Mouse (Mus musculus) CD4-positive, CD25-positive, alpha-beta regulatory T cell, adult 4 months (primary cell): Measurements from ENCODE around the gene Kdm6b. TPM values are rescaled to one million over a fixed set of nuclear protein-coding genes. Genes with fewer than 3 reads are reported as not detected.

ENCODE experiments used
- ATAC-seq: one replicate; pipeline ENCODE4 v1.8.0; 2017
- polyA plus RNA-seq, 2 experiments: library from polyadenylated mRNA; unstranded; fragments of 100-300 nt; shearing (Covaris generic); gene quantifications; one replicate each; pipeline ENCODE4 v1.2.1; 2017

Gene Kdm6b
- polyA plus RNA-seq, 2 experiments from 2014 or later, result 30.7 to 32.6 TPM

DNA sequence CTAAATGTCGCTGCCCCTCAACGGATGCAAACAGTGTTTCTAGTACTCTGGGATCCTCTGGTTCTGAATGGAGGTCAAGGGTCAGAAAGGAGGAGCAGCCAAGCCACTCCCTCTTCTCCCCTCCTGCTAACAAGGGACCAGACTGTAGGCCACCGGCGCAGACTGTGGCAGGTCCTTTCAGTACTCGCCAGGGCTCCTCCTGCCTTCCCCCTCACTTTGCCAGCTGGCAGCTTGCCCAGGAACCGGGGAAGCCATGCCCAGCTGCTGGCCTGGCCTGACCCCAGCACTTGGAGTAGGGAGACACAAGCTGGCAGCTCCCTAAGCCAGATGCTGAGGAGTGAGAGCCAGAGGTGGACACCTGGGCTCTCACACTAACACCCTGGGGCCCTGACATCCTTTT is 48.6 kb downstream of the Kdm6b start:
- no peak for ATAC-seq

DNA sequence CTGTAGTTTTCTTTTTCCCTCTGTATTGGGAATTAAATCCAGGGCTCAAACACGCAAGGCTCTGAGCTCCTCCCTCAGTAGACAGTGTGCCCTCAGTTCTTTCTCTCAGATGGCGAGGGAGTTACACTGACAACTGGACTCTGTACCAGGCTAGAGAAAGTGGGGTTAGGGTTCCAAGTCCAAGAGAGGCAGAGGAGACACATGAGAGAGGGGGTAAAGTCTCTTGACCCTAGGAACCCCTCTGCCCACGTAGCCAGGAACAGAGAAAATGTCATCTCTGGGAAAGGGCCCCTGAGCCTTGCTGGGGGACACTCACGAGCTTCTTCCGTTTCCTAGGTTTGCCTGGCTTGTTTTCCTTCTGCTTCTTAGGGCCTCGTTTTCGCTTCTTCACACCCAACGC is 49.1 kb downstream of the Kdm6b start:
- no peak for ATAC-seq

DNA sequence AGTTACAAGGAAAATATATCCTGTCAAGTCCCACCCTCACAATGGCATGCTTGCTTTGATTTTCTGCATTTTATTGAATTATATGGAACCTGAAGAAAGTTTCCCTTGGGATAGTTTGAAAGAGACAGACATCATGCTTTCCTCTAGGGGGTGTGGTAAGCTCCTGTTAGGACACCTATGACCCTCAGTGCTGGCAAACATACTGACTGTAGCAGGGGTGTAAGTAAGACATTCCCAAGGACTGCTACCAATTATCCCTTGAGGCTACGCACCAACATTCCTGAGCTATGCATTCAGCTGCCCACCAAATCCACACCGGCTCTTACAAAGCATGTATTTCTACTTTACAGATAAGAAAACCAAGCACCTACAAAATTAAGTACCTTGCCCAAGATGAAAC is 51.0 kb downstream of the Kdm6b start:
- no peak for ATAC-seq

DNA sequence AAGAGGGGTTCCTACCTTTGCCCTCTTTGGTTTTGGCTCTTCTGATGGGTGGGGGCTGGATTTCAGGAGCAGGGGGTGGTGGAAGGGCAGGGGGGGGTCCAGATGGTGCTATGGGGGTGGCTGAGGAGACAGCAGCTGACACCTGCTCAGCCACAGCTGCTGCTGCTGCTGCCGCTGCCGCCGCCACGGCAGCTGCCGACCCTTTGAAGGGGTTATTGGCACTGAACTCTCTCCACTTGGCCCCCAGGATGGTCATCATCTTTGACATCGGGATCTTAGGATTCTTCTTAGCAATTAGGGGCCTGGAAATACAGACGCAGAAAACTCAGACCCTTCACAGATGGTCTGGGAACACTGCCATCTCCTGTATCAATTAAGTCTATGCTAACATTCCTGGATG is 51.5 kb downstream of the Kdm6b start:
- no peak for ATAC-seq

DNA sequence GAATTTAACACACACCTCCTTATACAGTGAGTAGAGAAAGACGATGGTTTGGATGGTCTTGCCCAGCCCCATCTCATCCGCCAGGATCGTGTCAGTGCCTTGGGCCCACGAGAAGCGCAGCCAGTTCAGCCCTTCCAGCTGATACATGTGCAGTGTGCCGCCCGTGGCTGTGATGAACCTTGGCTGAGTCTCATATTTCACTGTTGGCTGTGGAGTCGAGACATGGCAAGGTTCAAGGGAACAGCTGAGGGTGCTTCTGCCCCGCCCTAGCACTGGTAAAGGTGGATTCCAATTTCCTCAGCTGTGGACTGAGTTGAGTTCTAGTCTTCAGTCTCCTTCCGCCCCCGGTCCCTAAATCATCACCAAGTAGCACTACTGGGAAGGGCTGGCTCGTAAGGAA is 55.8 kb downstream of the Kdm6b start:
- ATAC-seq, result no peak

DNA sequence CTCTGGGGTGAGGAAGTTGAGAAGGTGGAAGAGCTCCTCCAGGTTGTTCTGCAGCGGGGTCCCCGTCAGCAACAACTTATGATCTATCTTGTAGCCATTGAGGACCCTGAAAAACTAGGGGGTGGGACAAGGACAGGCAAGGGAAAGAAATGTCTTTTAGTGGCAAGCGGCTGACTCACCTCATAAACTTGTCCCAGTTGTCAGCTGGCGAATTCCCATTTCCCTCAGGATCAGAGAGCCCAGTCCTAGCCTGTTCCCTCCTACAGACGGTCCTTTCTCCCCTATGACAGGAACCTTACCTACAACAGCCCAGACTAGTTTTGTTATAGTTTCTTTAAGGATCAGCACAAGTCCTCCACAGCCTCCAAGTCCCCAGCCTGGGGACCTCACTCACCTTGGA is 56.9 kb downstream of the Kdm6b start:
- no peak for ATAC-seq

Other genes starting within 250 kb of the Kdm6b start
- gene Alox8, start 215.8 kb downstream of the Kdm6b start, polyA plus RNA-seq, result 10 to 100 TPM; 10.6 to 15.5 TPM
- gene Gucy2e, start 176.6 kb downstream of the Kdm6b start, polyA plus RNA-seq, result under 1 TPM in 1 of 2 experiments, not detected in 1; 0.53 TPM
- gene Cntrob, start 89.9 kb downstream of the Kdm6b start, polyA plus RNA-seq, result 1 to 10 TPM; 8.2 to 8.5 TPM
- 10 to 100 TPM; 92.9 to 99.3 TPM for gene Trappc1, start 89.7 kb downstream of the Kdm6b start, polyA plus RNA-seq
- gene Kcnab3, start 87.4 kb downstream of the Kdm6b start, polyA plus RNA-seq, result 1 to 10 TPM in 1 of 2 experiments, under 1 TPM in 1; 0.62 to 1.2 TPM
- 1 to 10 TPM; 3.3 to 4.0 TPM for gene Rnf227, start 73.2 kb downstream of the Kdm6b start, polyA plus RNA-seq
- 10 to 100 TPM; 71.8 to 80.8 TPM for gene Chd3, start 44.3 kb downstream of the Kdm6b start, polyA plus RNA-seq
- gene Naa38, start 18.2 kb downstream of the Kdm6b start, polyA plus RNA-seq, result 100 to 1,000 TPM in 1 of 2 experiments, 10 to 100 TPM in 1; 87.8 to 116 TPM
- gene Cyb5d1, start 18.0 kb downstream of the Kdm6b start, polyA plus RNA-seq, result 10 to 100 TPM; 17.0 to 28.2 TPM
- gene Tmem88, start 15.4 kb downstream of the Kdm6b start, polyA plus RNA-seq, result 1 to 10 TPM; 1.1 to 1.2 TPM
- under 1 TPM in 1 of 2 experiments, not detected in 1; 0.09 TPM for gene Dnah2, start 135.4 kb upstream of the Kdm6b start, polyA plus RNA-seq
- under 1 TPM; 0.27 to 0.37 TPM for gene Efnb3, start 146.5 kb upstream of the Kdm6b start, polyA plus RNA-seq
- 10 to 100 TPM; 23.0 to 31.9 TPM for gene Wrap53, start 166.6 kb upstream of the Kdm6b start, polyA plus RNA-seq
- 100 to 1,000 TPM; 307 to 416 TPM for gene Trp53, start 166.7 kb upstream of the Kdm6b start, polyA plus RNA-seq
- not detected for gene Atp1b2, start 192.3 kb upstream of the Kdm6b start, polyA plus RNA-seq
- gene Shbg, start 204.2 kb upstream of the Kdm6b start, polyA plus RNA-seq, result not detected
- not detected for gene Sat2, start 208.3 kb upstream of the Kdm6b start, polyA plus RNA-seq
- 10 to 100 TPM; 11.0 to 11.2 TPM for gene Fxr2, start 219.3 kb upstream of the Kdm6b start, polyA plus RNA-seq
- under 1 TPM in 1 of 2 experiments, not detected in 1; 0.81 TPM for gene Sox15, start 241.6 kb upstream of the Kdm6b start, polyA plus RNA-seq
- 10 to 100 TPM; 34.8 to 85.1 TPM for gene Mpdu1, start 249.0 kb upstream of the Kdm6b start, polyA plus RNA-seq